Mouse (Mus musculus) c-Kit-positive CD71-positive TER-119-positive erythroid progenitor cells, embryonic 14.5 days (primary cell): ENCODE measurements at regions not wholly inside any gene's neighbourhood (a gene's known extent, or its start where the extent isn't known, plus 50 kb on each side); places are given as distances from the start of the nearest gene placed in this dataset.
A peak's percentile ranks its signal among the peaks of the same experiment; 100 is the strongest.

Source experiments
- DNase-seq: peaks from one replicate; pipeline ENCODE4 v3.0.0-alpha.2; 2013; ENCODE audit warnings: low spot score

- no peak for DNase-seq
Observed at GRCm38 (mm10) chr3:137728689-137729088, 57.4 kb downstream of the Gm21962 start.

GRCm38 (mm10) chr3:137729421-137729820, 58.1 kb downstream of the Gm21962 start:
- DNase-seq = no peak

GRCm38 (mm10) chr3:137737222-137737800, 66.0 kb downstream of the Gm21962 start:
- no peak for DNase-seq

- no peak for DNase-seq
Observed at GRCm38 (mm10) chr3:137741528-137741927, 70.2 kb downstream of the Gm21962 start.

- DNase-seq = no peak
Observed at GRCm38 (mm10) chr3:137742119-137742518, 70.8 kb downstream of the Gm21962 start.

- no peak for DNase-seq
Observed at GRCm38 (mm10) chr3:137751732-137752260, 80.5 kb downstream of the Gm21962 start.

- DNase-seq = peak; percentile 34
Observed at GRCm38 (mm10) chr3:137752447-137753256, 81.3 kb downstream of the Gm21962 start.

- no peak for DNase-seq
Observed at GRCm38 (mm10) chr3:137753257-137753654, 81.9 kb downstream of the Gm21962 start.

GRCm38 (mm10) chr3:137755391-137755790, 84.1 kb downstream of the Gm21962 start:
- no peak for DNase-seq

- no peak for DNase-seq
Observed at GRCm38 (mm10) chr3:137762213-137762884, 91.0 kb downstream of the Gm21962 start.

- DNase-seq = no peak
Observed at GRCm38 (mm10) chr3:137763406-137763805, 92.1 kb downstream of the Gm21962 start.

GRCm38 (mm10) chr3:137768627-137769026, 95.7 kb upstream of the H2afz start:
- DNase-seq = no peak

GRCm38 (mm10) chr3:137775076-137775849, 89.0 kb upstream of the H2afz start:
- DNase-seq = no peak

- peak; percentile 17 for DNase-seq
Observed at GRCm38 (mm10) chr3:137778113-137778512, 86.2 kb upstream of the H2afz start.

GRCm38 (mm10) chr3:137780029-137780428, 84.3 kb upstream of the H2afz start:
- DNase-seq = no peak

GRCm38 (mm10) chr3:137782836-137783235, 81.5 kb upstream of the H2afz start:
- DNase-seq = no peak

- DNase-seq = no peak
Observed at GRCm38 (mm10) chr3:137783937-137784911, 80.1 kb upstream of the H2afz start.

GRCm38 (mm10) chr3:137785224-137785623, 79.1 kb upstream of the H2afz start:
- no peak for DNase-seq

- DNase-seq = no peak
Observed at GRCm38 (mm10) chr3:137785871-137786270, 78.4 kb upstream of the H2afz start.

- DNase-seq = no peak
Observed at GRCm38 (mm10) chr3:137789671-137790070, 74.6 kb upstream of the H2afz start.

- DNase-seq = no peak
Observed at GRCm38 (mm10) chr3:137790340-137790739, 73.9 kb upstream of the H2afz start.
